Mouse (Mus musculus) CH12.LX (cell line): ENCODE measurements at regions not wholly inside any gene's neighbourhood (a gene's known extent, or its start where the extent isn't known, plus 50 kb on each side); places are given as distances from the start of the nearest gene placed in this dataset.

Experiments used
- DNase-seq: peaks from one replicate; pipeline ENCODE4 v3.0.0-alpha.2; 2013; ENCODE audit errors: extremely low read depth
- H3K27ac ChIP-seq: 2 replicates; pipeline ENCODE4 v1.5.1; 2012; ENCODE audit warnings: low read depth, mild to moderate bottlenecking, control low read depth, moderate library complexity; ENCODE audit not compliant: insufficient read depth
- H3K27me3 ChIP-seq: replicated peaks from 2 replicates; pipeline ENCODE3; 2012; ENCODE audit warnings: inconsistent platforms
- H3K36me3 ChIP-seq, 2 experiments: replicated peaks in 1 of 2; 2 replicates each; pipeline versions ENCODE3 to v1.6.1; 2012; ENCODE audit warnings: inconsistent platforms in 1 of 2, low read length in 1 of 2, mild to moderate bottlenecking in 1 of 2, mixed read lengths in 1 of 2, moderate library complexity in 1 of 2; ENCODE audit not compliant: control insufficient read depth in 1 of 2, insufficient read depth in 1 of 2
- H3K4me1 ChIP-seq, 2 experiments: 2 replicates each; pipeline ENCODE4 v1.6.1; 2012; ENCODE audit warnings: inconsistent platforms in 1 of 2, moderate library complexity in 1 of 2; ENCODE audit not compliant: insufficient read depth in 2 of 2, control insufficient read depth in 1 of 2
- H3K4me2 ChIP-seq: 2 replicates; pipeline ENCODE4 v1.6.1; 2012; ENCODE audit warnings: low read depth, mild to moderate bottlenecking, control low read depth; ENCODE audit not compliant: poor library complexity, insufficient read depth, severe bottlenecking
- H3K4me3 ChIP-seq, 3 experiments: fragments of 150-350 bp in 1 of 3; sonication (generic) in 1 of 3; replicated peaks in 1 of 3; 2 replicates each; pipeline versions ENCODE3 to v1.5.1; 2011 to 2012; ENCODE audit warnings: low read depth in 2 of 3, low read length in 2 of 3, mild to moderate bottlenecking in 2 of 3, moderate library complexity in 2 of 3, control low read depth in 1 of 3, improper control_type of control experiment in 1 of 3, inconsistent platforms in 1 of 3, mixed read lengths in 1 of 3; ENCODE audit not compliant: poor library complexity in 1 of 3
- H3K79me2 ChIP-seq: replicated peaks from 2 replicates; pipeline ENCODE4 v1.6.1; 2012; ENCODE audit warnings: mild to moderate bottlenecking, moderate library complexity; ENCODE audit not compliant: control insufficient read depth, poor library complexity, insufficient read depth, severe bottlenecking; ENCODE audit errors: extremely low read depth
- H3K9ac ChIP-seq: 2 replicates; pipeline ENCODE4 v1.6.1; 2012; ENCODE audit warnings: low read depth, mild to moderate bottlenecking, control low read depth, moderate library complexity; ENCODE audit not compliant: insufficient read depth
- H3K9me3 ChIP-seq: replicated peaks from 2 replicates; pipeline ENCODE3; 2012; ENCODE audit warnings: low read length, inconsistent platforms, mixed read lengths
- BHLHE40 ChIP-seq: IDR thresholded peaks from 2 replicates; pipeline ENCODE4 v1.6.1; 2011; ENCODE audit warnings: mild to moderate bottlenecking, low read depth, low read length, improper control_type of control experiment
- CHD1 ChIP-seq: IDR thresholded peaks from 2 replicates; pipeline ENCODE4 v1.6.1; 2012; ENCODE audit warnings: low read depth, low read length, improper control_type of control experiment, inconsistent platforms
- HCFC1 ChIP-seq: IDR thresholded peaks from 2 replicates; pipeline ENCODE4 v1.6.1; 2012; ENCODE audit warnings: low read depth, mild to moderate bottlenecking, inconsistent platforms, low read length, improper control_type of control experiment
- IRF4 ChIP-seq: IDR thresholded peaks from 2 replicates; pipeline ENCODE4 v1.6.1; 2014; ENCODE audit warnings: low read depth, mild to moderate bottlenecking, inconsistent platforms, low read length, improper control_type of control experiment
- MXI1 ChIP-seq: IDR thresholded peaks from 2 replicates; pipeline ENCODE4 v1.6.1; 2011; ENCODE audit warnings: mild to moderate bottlenecking, low read depth, low read length, improper control_type of control experiment
- PAX5 ChIP-seq: IDR thresholded peaks from 2 replicates; pipeline ENCODE4 v1.6.1; 2012; ENCODE audit warnings: low read length, inconsistent platforms, mixed read lengths
- RCOR1 ChIP-seq: conservative IDR thresholded peaks from 2 replicates; pipeline ENCODE4 v1.6.1; 2012; ENCODE audit warnings: low read depth, mild to moderate bottlenecking, inconsistent platforms, low read length, improper control_type of control experiment
- TBP ChIP-seq: conservative IDR thresholded peaks from 2 replicates; pipeline ENCODE4 v1.6.1; 2011; ENCODE audit warnings: low read depth, low read length, improper control_type of control experiment
- UBTF ChIP-seq: IDR thresholded peaks from 2 replicates; pipeline ENCODE4 v1.6.1; 2012; ENCODE audit warnings: low read depth, mild to moderate bottlenecking, inconsistent platforms, low read length, improper control_type of control experiment, moderate library complexity
- dilution Hi-C: fragments of 300-500 bp; cut with MboI; formaldehyde crosslinking; loops from 2 replicates; pipeline ENCODE4 v1.14.3; 2020; ENCODE audit warnings: low sequenced_read_pairs; ENCODE audit not compliant: extremely low pct_unique_long_range_greater_than_20kb, extremely low pct_ligation_motif_present
- in situ Hi-C: fragments of 300-500 bp; cut with MboI; formaldehyde crosslinking; loops from 3 replicates; pipeline ENCODE4 v1.14.3; 2019; ENCODE audit warnings: low sequenced_read_pairs, low pct_ligation_motif_present, low pct_unique_long_range_greater_than_20kb, mixed read lengths

DNA sequence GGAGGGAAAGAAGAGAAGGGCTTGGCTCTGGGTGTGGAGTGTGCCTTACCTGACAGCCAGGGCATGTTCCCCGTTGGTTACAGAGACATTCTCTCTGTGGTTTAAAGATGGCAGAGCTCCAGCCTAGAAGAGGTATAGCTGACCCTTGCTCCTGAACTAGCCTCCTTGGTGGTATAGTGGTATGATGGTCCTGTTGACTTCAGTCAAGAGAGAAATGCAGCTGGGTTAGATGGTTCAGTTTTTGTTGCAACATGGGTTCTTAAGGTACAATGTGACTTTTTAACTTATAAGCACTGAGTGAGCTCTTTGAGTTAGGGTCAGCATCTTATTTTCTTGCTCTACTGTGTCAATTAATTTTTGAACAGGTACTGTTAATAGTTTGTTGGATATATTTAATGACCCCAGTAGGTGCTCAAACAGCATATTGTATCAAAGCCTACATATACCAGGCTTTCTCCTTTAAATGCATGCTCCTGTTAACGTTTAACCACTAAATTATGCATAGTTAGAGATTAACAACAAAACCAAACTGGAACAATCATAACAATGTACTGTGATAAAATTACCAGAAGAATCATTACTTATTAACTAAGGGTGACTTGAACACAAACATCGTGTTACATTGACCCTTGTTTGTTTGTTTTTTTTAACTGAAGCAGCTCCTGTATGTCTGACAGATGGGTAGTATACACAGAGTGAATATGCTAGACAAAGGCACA, 70.5 kb upstream of the Nrxn3 start:
- dilution Hi-C loops (no loop called here), in situ Hi-C loops (no loop called here)
- H3K27ac ChIP-seq = no peak overlapping the region
- H3K9ac ChIP-seq = no peak overlapping the region
- H3K4me1 ChIP-seq = no peaks in the 10 kb centered on the region
- no peaks in the 10 kb centered on the region for H3K9me3 ChIP-seq
- H3K4me3 ChIP-seq = no peak overlapping the region
- no peaks in the 10 kb centered on the region for H3K79me2 ChIP-seq
- TF ChIP-seq HCFC1 = no peak
- TF ChIP-seq BHLHE40 = no peak
- TF ChIP-seq TBP = no peak
- TF ChIP-seq UBTF = no peak
- no peak for TF ChIP-seq IRF4
- TF ChIP-seq CHD1 = no peak
- TF ChIP-seq RCOR1 = no peak
- no peak for TF ChIP-seq MXI1
- no peak for TF ChIP-seq PAX5
- no peak for DNase-seq
- no peak overlapping the region for H3K4me2 ChIP-seq
- H3K27me3 ChIP-seq = no peaks in the 10 kb centered on the region
- no peaks in the 10 kb centered on the region for H3K36me3 ChIP-seq
